Mouse (Mus musculus) gastrocnemius, postnatal 14 days (tissue): Measurements from ENCODE around the gene Gpr37l1. TPM values are rescaled to one million over a fixed set of nuclear protein-coding genes. Genes with fewer than 3 reads are reported as not detected.

Experiments used
- DNase-seq: peaks from one replicate; pipeline ENCODE4 v3.0.0; 2021; ENCODE audit warnings: mixed read lengths
- intact Hi-C: fragments of 180-260 bp; cut with DNase I; formaldehyde crosslinking; loops from one replicate; pipeline ENCODE4 v1.15.1; 2025; ENCODE audit warnings: low total_unique reads
- total RNA-seq, 2 experiments: library from RNA; stranded (reverse); gene quantifications; 2 replicates each; pipeline ENCODE4 v1.2.3; 2021

Gene Gpr37l1
- total RNA-seq, 2 experiments from 2014 or later = 0.78 to 2.5 TPM

GRCm38 (mm10) chr1:135159074-135159473 is 8.4 kb downstream of the Gpr37l1 start:
- intact Hi-C loops = no loop called here
- DNase-seq = no peak

- intact Hi-C loops = no loop called here
- no peak for DNase-seq
Measured at GRCm38 (mm10) chr1:135158633-135159032, 8.8 kb downstream of the Gpr37l1 start.

GRCm38 (mm10) chr1:135156300-135156699 is 11.2 kb downstream of the Gpr37l1 start:
- no peak for DNase-seq
- intact Hi-C loops = no loop called here

- intact Hi-C loops = no loop called here
- peak; percentile 62 for DNase-seq
Measured at GRCm38 (mm10) chr1:135154411-135154959, 13.0 kb downstream of the Gpr37l1 start.

GRCm38 (mm10) chr1:135154011-135154410 is 13.5 kb downstream of the Gpr37l1 start:
- intact Hi-C loops = no loop called here
- DNase-seq = no peak

- intact Hi-C loops = no loop called here
Measured at GRCm38 (mm10) chr1:135148996-135149395, 18.5 kb downstream of the Gpr37l1 start.

GRCm38 (mm10) chr1:135148476-135148875 is 19.0 kb downstream of the Gpr37l1 start:
- intact Hi-C loops = no loop called here
- DNase-seq = no peak

More at GRCm38 (mm10) chr1:135148996-135149395, 18.5 kb downstream of the Gpr37l1 start:
- DNase-seq = no peak

- no peak for DNase-seq
- intact Hi-C loops = no loop called here
Measured at GRCm38 (mm10) chr1:135147702-135148058, 19.8 kb downstream of the Gpr37l1 start.

- intact Hi-C loops = no loop called here
- peak; percentile 91 for DNase-seq
Measured at GRCm38 (mm10) chr1:135146946-135147701, 20.4 kb downstream of the Gpr37l1 start.

GRCm38 (mm10) chr1:135146077-135146945 is 21.2 kb downstream of the Gpr37l1 start, which contains the start of gene Arl8a:
Gene Arl8a (plus strand): TSS chr1:135146824.
- intact Hi-C loops = no loop called here

GRCm38 (mm10) chr1:135143940-135144339 is 23.5 kb downstream of the Gpr37l1 start:
- no peak for DNase-seq
- intact Hi-C loops = no loop called here

More at GRCm38 (mm10) chr1:135146077-135146945, 21.2 kb downstream of the Gpr37l1 start, which contains the start of gene Arl8a:
- peak; percentile 90 for DNase-seq

GRCm38 (mm10) chr1:135142452-135142851 is 25.0 kb downstream of the Gpr37l1 start:
- intact Hi-C loops = no loop called here
- no peak for DNase-seq

- intact Hi-C loops = no loop called here
- no peak for DNase-seq
Measured at GRCm38 (mm10) chr1:135139906-135140305, 27.6 kb downstream of the Gpr37l1 start.

GRCm38 (mm10) chr1:135136500-135136899 is 31.0 kb downstream of the Gpr37l1 start:
- intact Hi-C loops = no loop called here
- no peak for DNase-seq

GRCm38 (mm10) chr1:135135111-135135787 is 32.2 kb downstream of the Gpr37l1 start:
- intact Hi-C loops = no loop called here

GRCm38 (mm10) chr1:135133678-135134435 is 33.6 kb downstream of the Gpr37l1 start:
- no peak for DNase-seq
- intact Hi-C loops = no loop called here

More at GRCm38 (mm10) chr1:135135111-135135787, 32.2 kb downstream of the Gpr37l1 start:
- DNase-seq = no peak

GRCm38 (mm10) chr1:135132893-135133369 is 34.5 kb downstream of the Gpr37l1 start:
- intact Hi-C loops = no loop called here
- DNase-seq = no peak

GRCm38 (mm10) chr1:135132473-135132872 is 35.0 kb downstream of the Gpr37l1 start, which contains the start of gene Ptpn7:
Gene Ptpn7 (plus strand): TSS chr1:135132700.
- peak; percentile 80 for DNase-seq
- intact Hi-C loops = no loop called here

GRCm38 (mm10) chr1:135131560-135131959 is 35.9 kb downstream of the Gpr37l1 start:
- no peak for DNase-seq
- intact Hi-C loops = no loop called here
